Mouse (Mus musculus) heart, postnatal 25 days (tissue): ENCODE data around the gene Mylk. TPM values are rescaled to one million over a fixed set of nuclear protein-coding genes. Genes with fewer than 3 reads are reported as not detected.

ENCODE experiments used
- DNase-seq: peaks from one replicate; pipeline ENCODE4 v3.0.0; 2022; ENCODE audit warnings: low spot score
- intact Hi-C: fragments of 180-260 bp; cut with DNase I; formaldehyde crosslinking; loops from one replicate; pipeline ENCODE4 v1.15.1; 2025
- total RNA-seq, 2 experiments: library from RNA; stranded (reverse); gene quantifications; 2 replicates each; pipeline ENCODE4 v1.2.3; 2021

Mylk gene
- total RNA-seq, 2 experiments from 2014 or later: 29.2 to 42.1 TPM

GRCm38 (mm10) chr16:34931306-34931705 is 186.3 kb downstream of the Mylk start:
- intact Hi-C loops: no loop called here
- no peak for DNase-seq

GRCm38 (mm10) chr16:34933173-34933572 is 188.2 kb downstream of the Mylk start:
- no peak for DNase-seq
- intact Hi-C loops: no loop called here

DNA sequence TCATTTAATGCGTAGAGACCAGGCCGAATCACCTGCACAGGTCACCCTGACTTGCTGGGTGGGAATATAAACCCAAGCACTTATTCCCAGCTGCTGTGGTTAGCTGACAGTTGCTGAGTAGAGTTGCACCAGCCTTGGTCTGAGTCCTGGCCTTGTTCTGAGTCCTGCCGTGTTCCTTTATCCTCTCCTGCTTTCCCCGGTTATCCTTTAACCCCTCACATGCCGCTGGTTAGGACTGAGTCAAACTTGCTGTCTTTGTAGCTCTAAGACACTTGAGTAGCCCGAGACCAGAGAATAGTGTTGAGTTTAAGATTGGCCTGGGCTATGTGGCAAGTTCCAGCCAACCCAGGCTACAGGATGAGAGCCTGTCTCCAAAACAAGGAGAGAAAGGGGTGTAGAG is 189.5 kb downstream of the Mylk start:
- intact Hi-C loops: no loop called here
- DNase-seq: no peak

DNA sequence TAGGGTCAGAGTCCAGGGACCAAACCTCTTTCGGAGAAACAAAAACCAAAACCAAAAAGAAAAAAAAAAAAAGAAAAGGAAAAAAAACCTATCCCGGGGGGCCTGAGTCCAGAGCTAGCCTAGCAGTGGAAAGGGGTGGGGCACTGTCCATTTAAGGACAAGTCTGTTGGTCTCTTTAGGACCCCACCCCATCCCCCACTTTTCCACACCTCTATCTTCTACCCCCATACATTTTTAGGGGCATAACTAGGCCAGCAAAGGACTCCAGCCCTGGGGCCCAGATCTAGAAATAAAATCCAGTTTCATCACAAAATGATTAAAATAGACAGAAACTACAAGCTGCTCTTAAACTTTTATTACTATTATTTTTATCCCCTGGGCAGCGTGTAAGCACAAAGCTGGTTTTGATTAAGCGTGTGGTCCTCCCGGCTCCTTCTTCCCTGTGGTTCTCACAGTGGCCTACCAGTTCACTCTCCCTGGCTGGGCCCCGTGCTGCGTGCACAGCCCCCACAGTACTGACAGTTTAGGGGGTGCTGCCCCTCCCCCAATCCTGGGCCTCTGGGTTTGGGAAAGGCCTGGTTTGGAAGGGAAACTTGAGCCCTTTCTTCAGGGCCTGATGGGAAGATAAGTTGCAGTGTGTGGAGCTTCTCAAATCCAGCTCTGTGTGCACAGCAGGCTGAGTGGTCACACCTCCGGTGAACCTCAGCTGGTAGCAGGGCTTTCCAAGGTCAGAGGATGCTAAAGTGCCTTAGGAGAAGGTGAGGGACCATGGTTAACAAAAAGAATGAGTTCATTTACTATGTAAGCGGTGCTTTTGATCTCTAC is 190.7 kb downstream of the Mylk start:
- intact Hi-C loops: no loop called here
- DNase-seq: no peak

DNA sequence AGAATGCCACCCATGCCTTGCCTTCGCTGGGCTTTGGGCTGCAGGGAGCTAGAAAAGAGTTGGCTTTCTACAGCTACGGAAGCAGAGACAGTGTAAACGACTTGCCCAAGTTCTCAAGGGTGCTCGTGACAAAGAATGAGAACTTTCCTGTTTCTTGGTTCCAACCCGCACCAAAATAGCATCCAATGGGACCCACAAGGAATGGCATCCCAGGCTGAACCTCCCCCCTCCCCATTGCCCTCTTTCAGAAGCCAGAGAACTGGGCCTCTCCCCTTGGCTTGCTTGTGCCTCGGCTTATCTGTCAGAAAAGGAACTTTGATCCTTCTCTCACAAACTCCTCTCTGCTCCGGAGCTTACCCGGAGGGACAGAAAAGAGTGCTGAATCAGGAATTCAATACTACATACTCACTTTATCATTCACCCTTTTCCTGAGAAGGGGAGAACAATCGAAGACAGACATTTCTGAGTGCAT is 191.4 kb downstream of the Mylk start:
- no peak for DNase-seq
- intact Hi-C loops: no loop called here

GRCm38 (mm10) chr16:34937611-34938010 is 192.6 kb downstream of the Mylk start:
- DNase-seq: peak; percentile 56
- intact Hi-C loops: no loop called here

DNA sequence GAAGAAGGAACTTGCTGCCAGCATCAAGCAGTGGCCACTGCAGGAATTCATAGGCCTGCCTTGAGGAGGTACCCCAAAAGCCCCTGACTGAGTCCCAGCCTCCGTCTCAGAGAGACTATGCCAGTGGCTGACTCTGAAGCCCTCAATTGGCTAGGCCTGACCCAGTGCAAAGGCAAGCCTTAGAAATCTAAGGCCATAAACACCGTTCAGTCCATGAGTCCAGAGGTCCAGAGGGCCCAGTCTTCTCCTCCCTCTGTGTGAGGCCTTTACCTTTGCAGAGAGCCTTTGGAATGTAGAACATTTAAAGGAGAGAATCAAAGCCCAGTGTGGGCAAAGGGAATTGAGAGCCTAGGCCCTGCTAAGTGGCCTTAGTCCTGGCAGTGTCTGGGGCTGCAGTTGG is 193.2 kb downstream of the Mylk start:
- DNase-seq: no peak
- intact Hi-C loops: no loop called here

- intact Hi-C loops: no loop called here
- DNase-seq: no peak
Observed at GRCm38 (mm10) chr16:34939951-34940350, 194.9 kb downstream of the Mylk start.

DNA sequence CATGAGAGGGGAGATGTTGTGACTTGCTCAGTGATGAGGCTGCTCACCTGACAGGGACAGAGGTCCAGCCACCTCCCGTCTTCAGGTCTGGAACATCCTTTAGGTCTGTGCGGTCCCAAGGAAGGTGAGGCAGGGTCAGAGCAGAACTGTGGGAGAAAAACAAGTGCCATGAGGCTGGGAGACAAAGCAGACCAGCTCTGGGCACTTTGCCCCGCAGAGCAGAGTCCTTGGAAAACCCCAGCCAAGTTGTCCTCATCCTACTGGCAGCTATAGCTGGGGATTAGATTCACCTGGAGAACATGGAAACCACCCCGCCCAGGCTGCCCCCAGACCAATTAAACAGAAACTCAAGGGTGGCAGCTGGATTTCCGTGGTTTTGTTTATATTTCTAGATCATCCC is 195.4 kb downstream of the Mylk start:
- intact Hi-C loops: no loop called here
- DNase-seq: no peak

DNA sequence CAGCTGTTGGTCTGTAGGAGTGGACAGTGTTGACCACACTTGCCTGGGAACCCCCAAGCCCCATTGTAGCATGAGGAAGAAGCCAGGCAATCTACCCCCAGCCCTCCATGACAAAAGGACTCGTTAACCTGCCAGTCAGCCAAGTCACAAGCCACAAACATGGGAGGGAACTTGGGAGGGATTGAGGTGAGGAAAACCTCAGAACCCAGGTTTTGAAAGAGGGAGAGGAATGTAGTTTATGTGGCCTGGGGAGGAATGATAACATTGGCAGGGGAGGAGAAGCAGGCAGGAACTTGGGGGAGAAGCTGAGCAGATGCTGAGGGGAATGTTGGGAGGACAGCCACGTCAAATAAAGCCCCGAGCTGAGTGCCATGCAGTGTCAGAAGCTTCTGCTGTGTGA is 196.9 kb downstream of the Mylk start:
- no peak for DNase-seq
- intact Hi-C loops: no loop called here

- DNase-seq: no peak
- intact Hi-C loops: no loop called here
Observed at GRCm38 (mm10) chr16:34946301-34946700, 201.3 kb downstream of the Mylk start.

- no peak for DNase-seq
- intact Hi-C loops: no loop called here
Observed at GRCm38 (mm10) chr16:34950935-34951334, 205.9 kb downstream of the Mylk start.

GRCm38 (mm10) chr16:34952254-34952653 is 207.2 kb downstream of the Mylk start:
- no peak for DNase-seq
- intact Hi-C loops: no loop called here

GRCm38 (mm10) chr16:34952798-34953197 is 207.8 kb downstream of the Mylk start:
- intact Hi-C loops: no loop called here
- DNase-seq: no peak

GRCm38 (mm10) chr16:34953501-34953900 is 208.5 kb downstream of the Mylk start:
- intact Hi-C loops: no loop called here
- no peak for DNase-seq

DNA sequence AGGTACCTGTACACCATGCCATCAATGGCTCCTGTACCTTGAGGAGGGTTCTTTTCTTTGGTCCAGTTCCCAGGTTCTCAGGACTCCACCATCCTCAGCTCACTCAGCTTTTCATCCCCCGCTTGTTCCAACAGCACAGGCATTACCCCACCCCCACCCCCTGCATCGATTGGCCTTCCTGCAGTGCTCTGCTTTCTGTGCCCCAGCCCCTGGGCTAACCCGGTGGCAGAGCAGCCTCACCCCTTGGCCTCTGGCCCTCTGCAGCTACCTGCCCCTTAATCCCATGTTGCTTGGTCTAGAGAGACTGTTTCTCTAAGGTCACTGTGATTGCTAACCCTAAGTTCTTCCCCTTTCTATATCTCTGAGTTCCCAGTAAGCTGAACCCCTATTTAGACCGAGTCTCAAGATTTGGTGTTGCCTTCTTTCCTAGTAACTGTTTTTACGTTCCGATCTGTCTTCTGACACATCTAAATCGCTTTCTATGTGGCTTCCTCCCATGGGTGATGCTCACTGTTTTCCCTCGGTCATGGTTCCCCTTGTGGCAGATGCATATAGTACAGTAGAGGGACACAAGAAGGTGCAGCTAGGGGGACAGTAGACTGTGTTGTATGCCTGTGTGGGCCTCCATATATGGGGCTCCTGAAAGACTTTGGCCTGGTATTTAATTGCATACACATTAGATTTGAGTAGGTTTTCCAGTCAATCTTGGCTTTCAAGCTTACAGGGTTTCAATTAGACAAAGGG is 212.6 kb downstream of the Mylk start:
- no peak for DNase-seq
- intact Hi-C loops: no loop called here

DNA sequence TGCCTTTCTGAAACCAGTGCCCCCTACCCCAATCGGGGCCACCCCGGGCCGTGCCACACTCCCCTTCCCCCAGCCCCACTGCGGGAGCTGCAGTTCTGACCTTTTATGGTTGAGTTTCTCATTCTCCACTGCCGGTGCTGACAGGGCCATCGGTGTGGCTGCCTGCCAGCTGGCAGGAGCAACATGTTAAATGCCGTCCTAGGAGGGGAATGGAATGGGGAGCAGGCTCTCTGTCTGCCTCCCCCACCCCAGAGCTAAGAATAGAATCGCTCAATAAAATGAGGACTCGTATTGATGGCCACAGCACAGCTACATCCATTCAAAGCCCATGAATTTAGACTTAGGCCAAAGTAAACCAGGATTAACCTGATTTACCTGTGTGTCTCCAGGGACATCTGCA is 213.7 kb downstream of the Mylk start:
- intact Hi-C loops: no loop called here
- DNase-seq: peak; percentile 66

DNA sequence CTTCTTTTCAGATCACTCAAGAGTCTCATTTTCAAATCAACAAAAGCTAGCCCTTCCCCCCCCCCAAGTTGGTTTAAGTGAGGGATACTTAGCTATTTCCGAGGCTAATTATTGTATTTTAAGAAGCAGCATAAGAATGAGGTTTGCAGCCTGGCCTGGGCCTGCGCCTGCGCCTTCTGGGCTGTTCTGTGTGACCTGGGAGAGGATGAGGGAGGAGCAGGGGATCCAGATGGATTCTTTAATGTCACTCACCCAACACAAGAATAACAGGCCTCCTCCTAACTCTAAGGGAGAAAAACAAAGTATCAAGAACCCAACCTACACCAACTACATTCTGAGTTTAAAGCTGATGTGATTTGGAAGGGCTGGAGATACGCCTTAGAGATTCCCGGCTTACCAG is 214.3 kb downstream of the Mylk start:
- intact Hi-C loops: no loop called here

GRCm38 (mm10) chr16:34960243-34960642 is 215.2 kb downstream of the Mylk start:
- no peak for DNase-seq
- intact Hi-C loops: no loop called here

More for the DNA sequence above, 214.3 kb downstream of the Mylk start:
- DNase-seq: no peak

- intact Hi-C loops: no loop called here
- DNase-seq: no peak
Observed at GRCm38 (mm10) chr16:34960866-34961582, 216.0 kb downstream of the Mylk start.

DNA sequence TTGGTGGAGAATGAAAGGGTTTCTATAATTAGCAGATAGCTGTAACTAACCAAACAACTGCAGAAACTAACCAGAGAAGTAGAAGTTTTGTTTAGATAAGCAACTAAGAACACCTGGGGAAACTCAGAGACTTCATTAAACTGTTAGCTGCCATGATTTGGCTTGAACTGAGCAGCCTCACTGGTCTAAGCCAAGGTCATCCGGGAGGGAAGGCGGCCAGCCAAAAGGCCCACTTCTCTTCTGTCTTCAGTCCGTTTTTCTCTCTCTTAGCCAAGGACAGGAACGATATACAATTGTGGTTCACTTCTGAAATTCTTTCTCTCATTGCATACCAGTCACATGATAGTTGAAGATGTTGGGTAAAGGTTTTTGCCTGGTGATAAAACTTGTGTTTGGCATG is 217.3 kb downstream of the Mylk start:
- intact Hi-C loops: no loop called here
- DNase-seq: no peak
